Mouse (Mus musculus): Measurements from ENCODE around the gene Usp34. TPM values are rescaled to one million over a fixed set of nuclear protein-coding genes. Genes with fewer than 3 reads are reported as not detected.
"Not testable (repeated sequence)": the region's sequence is repeated elsewhere in the genome, so short reads cannot be mapped to it uniquely, and the experiment has no call there.

Usp34 gene
- polyA plus RNA-seq, 1 experiment from 2014 or later = 27.7 TPM

GRCm38 (mm10) chr11:23298301-23298700, 8.4 kb upstream of the Usp34 start:
- Histone ChIP-seq H3K4me3 (replicated peaks) (no peak overlapping the region), H3K9ac (replicated peaks) (no peak overlapping the region), H3K27me3 (no peaks in the 10 kb centered on the region), H3K4me1 (replicated peaks) (no peaks in the 10 kb centered on the region), H3K36me3 (peaks cover 54% of the 10 kb centered on the region), H3K27ac (no peak overlapping the region), H3K9me3 (no peaks in the 10 kb centered on the region), H3K4me2 (no peak overlapping the region)
- WGBS = 95% methylated on average over 2 of the region's 2 CpGs
- no peak for ATAC-seq (ENCODE audit: insufficient number of reproducible peaks, insufficient read depth, low FRiP score, low TSS enrichment, low read depth)

- H3K27ac ChIP-seq = no peak overlapping the region
- no peaks in the 10 kb centered on the region for H3K4me1 ChIP-seq (replicated peaks)
- no peak overlapping the region for H3K4me2 ChIP-seq
- H3K9ac ChIP-seq (replicated peaks) = no peak overlapping the region
- no peaks in the 10 kb centered on the region for H3K9me3 ChIP-seq
- WGBS = 88% methylated on average over 1 of the region's 1 CpGs
- H3K36me3 ChIP-seq = peaks cover 38% of the 10 kb centered on the region
- H3K4me3 ChIP-seq (replicated peaks) = no peak overlapping the region
- ATAC-seq (ENCODE audit: insufficient number of reproducible peaks, insufficient read depth, low FRiP score, low TSS enrichment, low read depth) = no peak
- no peaks in the 10 kb centered on the region for H3K27me3 ChIP-seq
These were observed 6.8 kb upstream of the Usp34 start for GRCm38 (mm10) chr11:23299910-23300309.

GRCm38 (mm10) chr11:23303126-23303525, 3.6 kb upstream of the Usp34 start:
- Histone ChIP-seq H3K9me3 (no peaks in the 10 kb centered on the region), H3K9ac (replicated peaks) (no peak overlapping the region), H3K4me2 (no peak overlapping the region), H3K27me3 (no peaks in the 10 kb centered on the region), H3K27ac (no peak overlapping the region), H3K4me3 (replicated peaks) (no peak overlapping the region), H3K36me3 (peaks cover 7% of the 10 kb centered on the region), H3K4me1 (replicated peaks) (no peaks in the 10 kb centered on the region)
- no peak for ATAC-seq (ENCODE audit: insufficient number of reproducible peaks, insufficient read depth, low FRiP score, low TSS enrichment, low read depth)
- 52% methylated on average over 1 of the region's 1 CpGs for WGBS

- peak overlapping the region; percentile 85 for H3K4me3 ChIP-seq (replicated peaks)
- not testable (repeated sequence) for H3K9me3 ChIP-seq; H3K36me3 ChIP-seq; H3K27me3 ChIP-seq; H3K4me1 ChIP-seq (replicated peaks); ATAC-seq (ENCODE audit: insufficient number of reproducible peaks, insufficient read depth, low FRiP score, low TSS enrichment, low read depth)
- H3K9ac ChIP-seq (replicated peaks) = peak overlapping the region; percentile 96
- H3K27ac ChIP-seq = peak overlapping the region; percentile 99
- WGBS = 34% methylated on average over 10 of the region's 10 CpGs
- H3K4me2 ChIP-seq = peak overlapping the region; percentile 62
These were observed 1.5 kb upstream of the Usp34 start for GRCm38 (mm10) chr11:23305101-23305672.

- Histone ChIP-seq H3K4me1 (replicated peaks) (peaks cover 10% of the 10 kb centered on the region), H3K9me3 (no peaks in the 10 kb centered on the region), H3K4me2 (peak overlapping the region; percentile 62), H3K9ac (replicated peaks) (peak overlapping the region; percentile 96), H3K27ac (peak overlapping the region; percentile 99), H3K4me3 (replicated peaks) (peak overlapping the region; percentile 85), H3K27me3 (no peaks in the 10 kb centered on the region), H3K36me3 (peaks cover 4% of the 10 kb centered on the region; the same call in 1 of the 2 replicates)
- under 1% methylated on average over 83 of the region's 98 CpGs for WGBS
- ATAC-seq (ENCODE audit: insufficient number of reproducible peaks, insufficient read depth, low FRiP score, low TSS enrichment, low read depth) = peak; percentile 97
These were observed 754 bp upstream of the Usp34 start for GRCm38 (mm10) chr11:23305673-23306608.

GRCm38 (mm10) chr11:23307566-23307920, 848 bp downstream of the Usp34 start:
- Histone ChIP-seq H3K4me3 (replicated peaks) (peak overlapping the region; percentile 85), H3K4me1 (replicated peaks) (peaks cover 10% of the 10 kb centered on the region), H3K27ac (peak overlapping the region; percentile 99), H3K9me3 (no peaks in the 10 kb centered on the region), H3K27me3 (no peaks in the 10 kb centered on the region), H3K4me2 (peak overlapping the region; percentile 62), H3K36me3 (peaks cover 8% of the 10 kb centered on the region), H3K9ac (replicated peaks) (peak overlapping the region; percentile 96)
- 5% methylated on average over 6 of the region's 6 CpGs for WGBS
- no peak for ATAC-seq (ENCODE audit: insufficient number of reproducible peaks, insufficient read depth, low FRiP score, low TSS enrichment, low read depth)

- H3K27ac ChIP-seq = no peak overlapping the region
- H3K9me3 ChIP-seq = no peaks in the 10 kb centered on the region
- peaks cover 6% of the 10 kb centered on the region for H3K4me1 ChIP-seq (replicated peaks)
- peaks cover 14% of the 10 kb centered on the region for H3K36me3 ChIP-seq
- H3K9ac ChIP-seq (replicated peaks) = no peak overlapping the region
- no peak for ATAC-seq (ENCODE audit: insufficient number of reproducible peaks, insufficient read depth, low FRiP score, low TSS enrichment, low read depth)
- no peaks in the 10 kb centered on the region for H3K27me3 ChIP-seq
- no peak overlapping the region for H3K4me2 ChIP-seq
- H3K4me3 ChIP-seq (replicated peaks) = no peak overlapping the region
- WGBS = 83% methylated on average over 1 of the region's 1 CpGs
These were observed 6.8 kb downstream of the Usp34 start for GRCm38 (mm10) chr11:23313496-23313895.

- 89% methylated on average over 2 of the region's 2 CpGs for WGBS
These were observed 22.7 kb downstream of the Usp34 start for GRCm38 (mm10) chr11:23329413-23329812.

GRCm38 (mm10) chr11:23332136-23332535, 25.4 kb downstream of the Usp34 start:
- Histone ChIP-seq H3K27ac (no peak overlapping the region), H3K4me1 (replicated peaks) (no peaks in the 10 kb centered on the region), H3K4me2 (no peak overlapping the region), H3K36me3 (peaks cover 24% of the 10 kb centered on the region), H3K27me3 (no peaks in the 10 kb centered on the region), H3K9me3 (no peaks in the 10 kb centered on the region), H3K9ac (replicated peaks) (no peak overlapping the region), H3K4me3 (replicated peaks) (no peak overlapping the region)
- no peak for ATAC-seq (ENCODE audit: insufficient number of reproducible peaks, insufficient read depth, low FRiP score, low TSS enrichment, low read depth)
- WGBS = 59% methylated on average over 3 of the region's 3 CpGs

More at GRCm38 (mm10) chr11:23329413-23329812, 22.7 kb downstream of the Usp34 start:
- ATAC-seq (ENCODE audit: insufficient number of reproducible peaks, insufficient read depth, low FRiP score, low TSS enrichment, low read depth) = no peak
- Histone ChIP-seq H3K4me1 (replicated peaks) (no peaks in the 10 kb centered on the region), H3K4me3 (replicated peaks) (no peak overlapping the region), H3K9ac (replicated peaks) (no peak overlapping the region), H3K36me3 (peaks cover 16% of the 10 kb centered on the region), H3K9me3 (no peaks in the 10 kb centered on the region), H3K4me2 (no peak overlapping the region), H3K27me3 (no peaks in the 10 kb centered on the region), H3K27ac (no peak overlapping the region)

- 70% methylated on average over 1 of the region's 1 CpGs for WGBS
- Histone ChIP-seq H3K4me2 (no peak overlapping the region), H3K36me3 (peaks cover 33% of the 10 kb centered on the region), H3K9me3 (no peaks in the 10 kb centered on the region), H3K9ac (replicated peaks) (no peak overlapping the region), H3K27me3 (no peaks in the 10 kb centered on the region), H3K27ac (no peak overlapping the region), H3K4me3 (replicated peaks) (no peak overlapping the region), H3K4me1 (replicated peaks) (no peaks in the 10 kb centered on the region)
- no peak for ATAC-seq (ENCODE audit: insufficient number of reproducible peaks, insufficient read depth, low FRiP score, low TSS enrichment, low read depth)
These were observed 28.5 kb downstream of the Usp34 start for GRCm38 (mm10) chr11:23335160-23335559.

GRCm38 (mm10) chr11:23357226-23357625, 50.5 kb downstream of the Usp34 start:
- H3K27ac ChIP-seq; H3K4me1 ChIP-seq (replicated peaks); H3K4me2 ChIP-seq; H3K9me3 ChIP-seq; H3K4me3 ChIP-seq (replicated peaks); H3K27me3 ChIP-seq; H3K9ac ChIP-seq (replicated peaks); ATAC-seq (ENCODE audit: insufficient number of reproducible peaks, insufficient read depth, low FRiP score, low TSS enrichment, low read depth): not testable (repeated sequence)
- 75% methylated on average over 5 of the region's 5 CpGs for WGBS
- H3K36me3 ChIP-seq = peaks cover 49% of the 10 kb centered on the region

All from limb, embryonic 12.5 days (tissue).